Mouse (Mus musculus) cortical plate, adult 2 months (tissue): ENCODE results near the gene Ceacam1.

Experiments
- CTCF ChIP-seq: fragments of 200-500 bp; IDR thresholded peaks from 2 replicates; pipeline ENCODE4 v1.5.1; 2011; ENCODE audit warnings: mild to moderate bottlenecking, control low read depth, low read length; ENCODE audit not compliant: insufficient read depth; ENCODE audit errors: extremely low read depth
- POLR2A ChIP-seq: fragments of 200-500 bp; IDR thresholded peaks from 2 replicates; pipeline ENCODE4 v1.6.1; 2011; ENCODE audit warnings: mild to moderate bottlenecking, low read length, control low read depth; ENCODE audit not compliant: insufficient read depth; ENCODE audit errors: extremely low read depth

GRCm38 (mm10) chr7:25427144-25427543, 50.3 kb downstream of the Ceacam1 start:
- TF ChIP-seq CTCF (no peak), POLR2A (no peak)
